Mouse (Mus musculus): ENCODE results near the gene Arap2.

GRCm38 (mm10) chr5:62640501-62640900 is 125.5 kb downstream of the Arap2 start:
- no peak for TF ChIP-seq POLR2A (IDR thresholded peaks at IDR 0.05; ENCODE audit: borderline replicate concordance, extremely low read depth, insufficient read depth, insufficient read length, poor library complexity, severe bottlenecking)
- no peak for TF ChIP-seq CTCF (IDR thresholded peaks at IDR 0.05; ENCODE audit: borderline replicate concordance, extremely low read depth, insufficient read depth, insufficient read length)
